Mouse (Mus musculus): ENCODE measurements around the gene Samt1.
A peak's percentile ranks its signal among the peaks of the same experiment; 100 is the strongest.
"Not testable (repeated sequence)": the region's sequence is repeated elsewhere in the genome, so short reads cannot be mapped to it uniquely, and the experiment has no call there.

The Samt1 gene

DNA sequence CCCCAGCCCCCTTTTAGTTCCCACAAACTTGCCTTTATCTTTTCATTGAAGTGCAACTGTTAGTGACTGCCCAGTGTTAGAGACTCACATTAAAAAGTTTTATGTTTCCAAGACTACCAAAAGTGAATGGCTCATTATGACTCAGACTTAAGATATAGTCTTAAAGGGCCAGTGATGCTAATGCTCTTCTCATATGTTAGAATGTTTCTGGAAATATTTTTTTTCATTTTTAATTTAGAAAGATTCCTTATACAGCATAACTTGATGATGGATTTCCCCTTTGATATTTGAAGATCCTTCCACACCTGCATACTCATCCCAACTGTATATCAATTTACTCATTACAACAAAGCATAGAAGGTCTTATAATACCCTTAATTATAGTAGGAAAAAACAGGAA lies at the start of gene Samt1:
Gene Samt1 (minus strand): TSS at position 101 of the 400 bp plus-strand sequence.
- DNase-seq, result not testable (repeated sequence)

DNA sequence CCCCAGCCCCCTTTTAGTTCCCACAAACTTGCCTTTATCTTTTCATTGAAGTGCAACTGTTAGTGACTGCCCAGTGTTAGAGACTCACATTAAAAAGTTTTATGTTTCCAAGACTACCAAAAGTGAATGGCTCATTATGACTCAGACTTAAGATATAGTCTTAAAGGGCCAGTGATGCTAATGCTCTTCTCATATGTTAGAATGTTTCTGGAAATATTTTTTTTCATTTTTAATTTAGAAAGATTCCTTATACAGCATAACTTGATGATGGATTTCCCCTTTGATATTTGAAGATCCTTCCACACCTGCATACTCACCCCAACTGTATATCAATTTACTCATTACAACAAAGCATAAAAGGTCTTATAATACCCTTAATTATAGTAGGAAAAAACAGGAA lies 42.5 kb upstream of the Samt1 start, which contains the start of gene Gm10057:
Gene Gm10057 (minus strand): TSS at position 101 of the 400 bp plus-strand sequence.
- not testable (repeated sequence) for DNase-seq

DNA sequence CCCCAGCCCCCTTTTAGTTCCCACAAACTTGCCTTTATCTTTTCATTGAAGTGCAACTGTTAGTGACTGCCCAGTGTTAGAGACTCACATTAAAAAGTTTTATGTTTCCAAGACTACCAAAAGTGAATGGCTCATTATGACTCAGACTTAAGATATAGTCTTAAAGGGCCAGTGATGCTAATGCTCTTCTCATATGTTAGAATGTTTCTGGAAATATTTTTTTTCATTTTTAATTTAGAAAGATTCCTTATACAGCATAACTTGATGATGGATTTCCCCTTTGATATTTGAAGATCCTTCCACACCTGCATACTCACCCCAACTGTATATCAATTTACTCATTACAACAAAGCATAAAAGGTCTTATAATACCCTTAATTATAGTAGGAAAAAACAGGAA lies 21.3 kb upstream of the Samt1 start, which contains the start of gene 4921511M17Rik:
Gene 4921511M17Rik (minus strand): TSS at position 101 of the 400 bp plus-strand sequence.
- DNase-seq, result not testable (repeated sequence)

DNA sequence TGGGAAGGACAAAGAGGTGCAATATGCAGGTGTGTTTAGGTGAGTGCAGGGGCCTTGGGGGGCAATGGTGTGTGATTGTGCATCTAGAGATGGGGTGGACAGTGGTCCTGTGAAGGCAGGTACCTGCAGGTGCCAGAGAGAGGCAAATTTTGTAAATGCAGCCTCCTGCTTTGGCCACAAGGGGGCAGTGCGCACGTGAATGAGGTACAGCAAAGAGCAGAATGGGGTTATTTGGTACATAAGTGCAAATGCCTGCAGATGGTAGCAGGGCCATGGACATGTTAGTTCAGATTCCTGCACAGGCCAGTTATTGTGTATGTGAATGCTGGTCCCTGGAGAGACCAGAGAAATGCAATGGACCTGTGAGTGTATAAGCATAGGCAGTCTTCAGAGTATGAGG lies 35.5 kb downstream of the Samt1 start:
- DNase-seq, result not testable (repeated sequence)

DNA sequence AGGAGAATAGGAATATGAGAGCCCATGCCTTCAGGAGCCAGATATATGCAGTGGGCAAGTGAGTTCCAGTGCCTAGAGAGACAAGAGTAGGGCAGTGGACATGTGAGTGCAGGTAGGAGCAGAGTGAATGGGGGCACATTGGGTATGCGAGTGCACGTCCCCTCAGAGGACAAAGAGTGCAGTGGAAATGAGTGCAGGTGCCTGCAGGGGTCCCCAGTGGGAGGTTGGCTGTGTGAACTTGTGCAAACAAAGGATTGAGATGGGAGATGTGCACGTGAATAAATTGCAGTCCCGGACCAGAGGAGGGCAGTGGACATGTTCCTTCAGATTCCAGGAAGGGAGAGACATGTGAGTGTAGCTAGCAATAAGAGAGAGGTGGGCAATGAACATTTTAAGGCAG lies 36.0 kb downstream of the Samt1 start:
- not testable (repeated sequence) for DNase-seq

DNA sequence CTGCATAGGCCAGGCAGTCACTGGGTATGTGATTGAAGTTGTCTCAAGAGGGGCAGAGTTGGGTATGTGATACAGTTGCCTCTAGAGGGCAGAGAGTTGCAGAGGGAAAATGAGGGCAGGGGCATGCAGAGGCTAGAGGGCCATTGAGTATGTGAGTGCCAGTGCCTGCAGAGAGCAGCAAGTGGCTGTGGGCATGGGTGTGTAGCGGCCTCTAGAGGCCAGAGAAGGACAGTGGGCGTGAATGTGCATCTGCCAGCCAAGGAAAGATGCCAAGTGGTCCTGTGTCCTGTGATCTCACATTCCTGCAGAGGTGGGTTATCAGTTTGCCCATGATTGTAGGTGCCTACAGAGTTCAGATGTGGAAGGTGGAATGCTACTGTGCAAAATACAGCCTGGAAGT lies 38.0 kb downstream of the Samt1 start:
- DNase-seq, result peak; percentile 6

DNA sequence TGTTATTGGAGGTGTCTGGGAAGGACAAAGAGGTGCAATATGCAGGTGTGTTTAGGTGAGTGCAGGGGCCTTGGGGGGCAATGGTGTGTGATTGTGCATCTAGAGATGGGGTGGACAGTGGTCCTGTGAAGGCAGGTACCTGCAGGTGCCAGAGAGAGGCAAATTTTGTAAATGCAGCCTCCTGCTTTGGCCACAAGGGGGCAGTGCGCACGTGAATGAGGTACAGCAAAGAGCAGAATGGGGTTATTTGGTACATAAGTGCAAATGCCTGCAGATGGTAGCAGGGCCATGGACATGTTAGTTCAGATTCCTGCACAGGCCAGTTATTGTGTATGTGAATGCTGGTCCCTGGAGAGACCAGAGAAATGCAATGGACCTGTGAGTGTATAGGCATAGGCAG lies 59.6 kb downstream of the Samt1 start:
- DNase-seq, result not testable (repeated sequence)
